Mouse (Mus musculus) liver, adult 2 months (tissue): ENCODE measurements around the gene Resp18. TPM values are rescaled to one million over a fixed set of nuclear protein-coding genes. Genes with fewer than 3 reads are reported as not detected.

ENCODE experiments used
- DNase-seq: peaks from one replicate; pipeline ENCODE4 v3.0.0-alpha.2; 2011; ENCODE audit warnings: low read depth, low spot score; ENCODE audit errors: extremely low read depth
- H3K27ac ChIP-seq: fragments of 200-500 bp; replicated peaks from 2 replicates; pipeline ENCODE4 v1.5.1; 2012; ENCODE audit warnings: low read depth, mild to moderate bottlenecking, control low read depth, inconsistent platforms, low read length; ENCODE audit not compliant: insufficient read depth
- H3K27me3 ChIP-seq: fragments of 200-500 bp; 2 replicates; pipeline ENCODE4 v1.6.1; 2012; ENCODE audit warnings: mild to moderate bottlenecking, moderate library complexity, low read length, inconsistent platforms; ENCODE audit not compliant: control insufficient read depth, insufficient read depth
- H3K36me3 ChIP-seq: fragments of 200-500 bp; 2 replicates; pipeline ENCODE4 v1.6.1; 2012; ENCODE audit warnings: low read length, inconsistent platforms; ENCODE audit not compliant: control insufficient read depth, insufficient read depth
- H3K4me1 ChIP-seq: fragments of 200-500 bp; 2 replicates; pipeline ENCODE4 v1.6.1; 2011; ENCODE audit warnings: low read length; ENCODE audit not compliant: control insufficient read depth, insufficient read depth
- H3K4me3 ChIP-seq: fragments of 200-500 bp; 2 replicates; pipeline ENCODE4 v1.5.1; 2011; ENCODE audit warnings: low read depth, mild to moderate bottlenecking, control low read depth, low read length, moderate library complexity; ENCODE audit not compliant: insufficient read depth
- H3K79me2 ChIP-seq: fragments of 200-500 bp; 2 replicates; pipeline ENCODE4 v1.6.1; 2012; ENCODE audit warnings: inconsistent platforms, mild to moderate bottlenecking, low read length, moderate library complexity; ENCODE audit not compliant: control insufficient read depth, insufficient read depth
- H3K9ac ChIP-seq: fragments of 200-500 bp; 2 replicates; pipeline ENCODE4 v1.6.1; 2012; ENCODE audit warnings: low read depth, mild to moderate bottlenecking, control low read depth, inconsistent platforms, low read length
- CTCF ChIP-seq: fragments of 200-500 bp; IDR thresholded peaks from 2 replicates; pipeline ENCODE4 v1.5.1; 2011; ENCODE audit warnings: low read depth, low read length, control low read depth
- POLR2A ChIP-seq: fragments of 200-500 bp; IDR thresholded peaks from 2 replicates; pipeline ENCODE4 v1.6.1; 2011; ENCODE audit warnings: low read length, control low read depth; ENCODE audit not compliant: insufficient read depth; ENCODE audit errors: extremely low read depth
- WGBS: fragments of 180-500 bp; shearing (Covaris S2); methylation state at CpG from one replicate; pipeline ENCODE4 v1.1.7; 2018; 5-methylcytosine and 5-hydroxymethylcytosine counted together
- polyA plus RNA-seq: library from polyadenylated mRNA; depleted of rRNA; stranded (reverse); fragments of >200 nt; gene quantifications from 2 replicates; pipeline ENCODE4 v1.2.3, GENCODE M21; 2012
- total RNA-seq: library from RNA; depleted of rRNA; stranded (reverse); fragments of >200 nt; gene quantifications from 2 replicates; pipeline ENCODE4 v1.2.3, GENCODE M21; 2014

The Resp18 gene
- total and polyA plus RNA-seq, 2 experiments: 0.28 TPM; not detected in 1

DNA sequence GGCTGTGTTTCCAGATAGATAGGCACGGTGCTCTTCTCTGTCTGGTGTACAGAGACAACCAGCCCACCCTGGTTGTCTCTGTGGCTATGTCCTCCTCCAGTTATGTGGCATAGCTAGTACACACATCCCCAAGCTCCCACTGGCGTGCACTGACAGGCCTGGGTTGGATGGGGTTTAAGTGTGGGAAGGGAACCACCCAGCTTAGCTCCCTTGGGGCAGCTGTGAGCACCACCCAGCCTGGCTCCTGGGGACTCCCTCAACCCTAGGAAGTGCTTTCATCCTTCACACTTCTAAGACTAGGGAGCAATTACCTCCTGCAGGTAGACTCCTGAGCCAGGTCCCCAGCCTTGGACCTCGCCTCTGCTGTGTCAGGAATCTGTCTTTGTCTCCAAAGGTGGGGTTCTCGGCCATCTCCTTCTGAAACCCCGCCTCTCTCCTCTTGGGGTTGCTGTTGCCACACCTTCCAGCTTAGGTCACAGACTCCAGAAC is 46.5 kb downstream of the Resp18 start, which contains the start of gene A630095N17Rik:
TSS of gene A630095N17Rik (minus strand) at position 439 of the 489 bp plus-strand sequence.
- Histone ChIP-seq H3K36me3 (no peaks in the 10 kb centered on the region), H3K27ac (no peak within 1 kb of the TSS), H3K27me3 (no peaks in the 10 kb centered on the region), H3K9ac (no peak within 1 kb of the TSS), H3K79me2 (0 out of 2 replicates have a peak, but pooled peaks cover 2% of the 10 kb centered on the region), H3K4me1 (peaks cover 2% of the 10 kb centered on the region), H3K4me3 (no peak within 1 kb of the TSS)
- DNase-seq: no peak
- TF ChIP-seq POLR2A (no peak), CTCF (no peak)
- 83% methylated on average over 5 of the region's 5 CpGs for WGBS

GRCm38 (mm10) chr1:75231224-75231623 is 47.0 kb downstream of the Resp18 start:
- Histone ChIP-seq H3K4me3 (no peak overlapping the region), H3K4me1 (peaks cover 2% of the 10 kb centered on the region), H3K79me2 (no peaks in the 10 kb centered on the region), H3K27ac (no peak overlapping the region), H3K36me3 (no peaks in the 10 kb centered on the region), H3K27me3 (no peaks in the 10 kb centered on the region), H3K9ac (no peak overlapping the region)
- WGBS: 84% methylated on average over 4 of the region's 4 CpGs
- no peak for TF ChIP-seq CTCF
- no peak for TF ChIP-seq POLR2A
- no peak for DNase-seq

GRCm38 (mm10) chr1:75230335-75230994 is 47.8 kb downstream of the Resp18 start:
- no peak overlapping the region for H3K4me3 ChIP-seq
- H3K79me2 ChIP-seq: no peaks in the 10 kb centered on the region
- no peak for DNase-seq
- 78% methylated on average over 7 of the region's 7 CpGs for WGBS
- H3K4me1 ChIP-seq: peaks cover 2% of the 10 kb centered on the region
- TF ChIP-seq POLR2A (no peak), CTCF (no peak)
- no peaks in the 10 kb centered on the region for H3K36me3 ChIP-seq
- H3K27me3 ChIP-seq: no peaks in the 10 kb centered on the region
- H3K27ac ChIP-seq: no peak overlapping the region
- H3K9ac ChIP-seq: no peak overlapping the region

DNA sequence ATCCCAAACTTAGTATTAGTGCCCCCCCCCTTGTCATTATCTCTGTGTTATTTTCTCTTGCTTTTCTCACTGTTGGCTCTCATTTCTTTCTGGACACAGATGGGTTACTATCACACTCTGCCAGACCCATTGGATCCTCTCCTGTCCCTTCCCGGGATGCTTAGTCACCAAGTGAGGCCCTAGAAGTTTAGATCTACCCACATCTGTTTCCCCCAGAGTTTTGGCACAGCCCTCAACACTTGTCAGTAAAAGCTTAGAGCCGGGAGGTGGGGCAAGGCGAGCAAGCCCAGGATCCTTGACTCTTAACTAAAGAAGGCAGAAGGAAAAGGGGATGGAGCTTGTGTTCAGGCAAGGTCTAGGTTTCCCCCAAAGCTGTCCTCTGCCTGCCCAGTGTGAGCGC is 49.1 kb downstream of the Resp18 start:
- Histone ChIP-seq H3K27ac (no peak overlapping the region), H3K4me1 (no peaks in the 10 kb centered on the region), H3K4me3 (no peak overlapping the region), H3K27me3 (no peaks in the 10 kb centered on the region), H3K79me2 (no peaks in the 10 kb centered on the region), H3K36me3 (no peaks in the 10 kb centered on the region), H3K9ac (no peak overlapping the region)
- WGBS: 72% methylated on average over 4 of the region's 4 CpGs
- TF ChIP-seq POLR2A (no peak), CTCF (no peak)
- no peak for DNase-seq

DNA sequence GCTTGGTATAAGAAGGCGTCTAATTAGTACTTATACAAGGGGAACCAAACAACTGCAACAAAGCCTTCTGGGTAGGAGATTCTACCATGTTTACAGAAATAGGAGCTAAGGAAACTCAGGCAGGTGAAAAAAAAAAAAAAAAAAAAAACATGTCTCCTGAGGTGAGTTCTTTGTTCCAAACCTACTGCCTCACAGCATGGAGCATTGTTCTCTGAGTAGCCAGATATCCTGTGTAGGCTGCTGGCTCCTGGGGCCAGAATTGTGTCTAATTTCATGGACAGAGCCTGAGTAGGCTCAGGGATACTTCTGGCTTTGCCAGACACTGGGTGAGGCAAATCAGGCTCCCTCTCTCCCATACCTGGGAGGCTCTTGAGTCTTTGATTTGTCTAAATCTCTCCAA is 50.6 kb downstream of the Resp18 start:
- H3K79me2 ChIP-seq: no peaks in the 10 kb centered on the region
- peaks cover 2% of the 10 kb centered on the region for H3K4me1 ChIP-seq
- no peak overlapping the region for H3K27ac ChIP-seq
- H3K4me3 ChIP-seq: no peak overlapping the region
- H3K9ac ChIP-seq: no peak overlapping the region
- no peaks in the 10 kb centered on the region for H3K27me3 ChIP-seq
- no peaks in the 10 kb centered on the region for H3K36me3 ChIP-seq
- TF ChIP-seq POLR2A: no peak
- no peak for TF ChIP-seq CTCF
- no peak for DNase-seq
- WGBS: 94% methylated on average over 1 of the region's 1 CpGs

DNA sequence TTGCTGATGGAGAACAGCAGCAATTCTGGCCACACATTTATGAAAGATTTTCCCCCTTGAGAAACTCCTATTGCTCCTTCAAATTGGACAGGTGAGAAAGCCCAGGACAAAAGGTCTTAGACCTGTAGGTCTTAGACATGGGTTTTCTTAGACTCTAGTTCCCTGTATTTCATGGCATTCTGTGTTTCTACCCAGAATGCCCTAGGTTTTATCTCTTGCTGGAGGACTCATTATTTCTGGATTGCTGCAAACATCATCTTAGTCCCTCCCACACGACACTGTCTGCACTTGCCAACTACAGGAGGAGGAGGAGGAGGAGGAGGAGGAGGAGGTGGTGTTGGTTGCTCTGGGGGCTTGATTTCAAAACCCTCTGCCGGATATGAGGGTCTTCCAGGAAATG is 52.1 kb downstream of the Resp18 start:
- DNase-seq: no peak
- Histone ChIP-seq H3K4me3 (no peak overlapping the region), H3K36me3 (no peaks in the 10 kb centered on the region), H3K9ac (no peak overlapping the region), H3K27ac (no peak overlapping the region), H3K27me3 (no peaks in the 10 kb centered on the region), H3K4me1 (peaks cover 5% of the 10 kb centered on the region), H3K79me2 (no peaks in the 10 kb centered on the region)
- WGBS: 67% methylated on average over 2 of the region's 2 CpGs
- no peak for TF ChIP-seq POLR2A
- no peak for TF ChIP-seq CTCF
